Mouse (Mus musculus) embryonic fibroblast, embryonic 13.5 days (primary cell): ENCODE results near the gene Usp3.

Experiments
- CTCF ChIP-seq: IDR thresholded peaks from 2 replicates; pipeline ENCODE4 v1.5.1; 2011; ENCODE audit warnings: mild to moderate bottlenecking, control low read depth, low read length, moderate library complexity, borderline replicate concordance; ENCODE audit not compliant: insufficient read depth
- POLR2A ChIP-seq: IDR thresholded peaks from 2 replicates; pipeline ENCODE4 v1.6.1; 2011; ENCODE audit warnings: low read depth, mild to moderate bottlenecking, control low read depth, low read length, moderate library complexity

GRCm38 (mm10) chr9:66626661-66627060 is 33.7 kb upstream of the Usp3 start:
- TF ChIP-seq CTCF (no peak), POLR2A (no peak)
